Mouse (Mus musculus): ENCODE results near the gene Gm11011.

DNA sequence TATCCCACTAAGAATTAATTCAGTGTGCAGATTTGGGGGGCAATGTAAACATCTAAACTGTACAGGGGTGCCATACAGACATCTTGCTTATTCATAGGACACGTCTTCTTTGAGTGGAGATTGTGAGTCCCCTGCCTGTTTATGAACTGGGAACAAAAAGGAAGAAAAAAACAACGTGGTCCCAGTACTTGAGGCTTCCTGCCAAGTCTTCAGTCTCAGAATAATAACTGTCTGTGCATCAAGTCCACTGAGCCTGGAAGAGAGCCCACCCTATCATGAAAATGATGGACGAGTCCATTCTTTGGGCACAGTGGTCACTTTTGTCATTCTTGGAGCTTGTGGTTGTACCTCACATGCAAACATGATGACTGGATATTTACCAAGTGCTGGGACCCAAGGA, 6.2 kb upstream of the Gm11011 start:
- TF ChIP-seq CTCF (IDR thresholded peaks at IDR 0.05): no peak
- no peak for TF ChIP-seq POLR2A (IDR thresholded peaks at IDR 0.05; ENCODE audit: insufficient read depth, low read depth, low read length)

All from heart, adult 2 months (tissue).